Mouse (Mus musculus) bone marrow, adult 2 months (tissue): ENCODE measurements at regions not wholly inside any gene's neighbourhood (a gene's known extent, or its start where the extent isn't known, plus 50 kb on each side); places are given as distances from the start of the nearest gene placed in this dataset.

Experiments used
- CTCF ChIP-seq: fragments of 200-500 bp; IDR thresholded peaks from 2 replicates; pipeline ENCODE4 v1.5.1; 2011; ENCODE audit warnings: low read length, control low read depth; ENCODE audit not compliant: control insufficient read depth, insufficient read depth
- POLR2A ChIP-seq: fragments of 200-500 bp; IDR thresholded peaks from 2 replicates; pipeline ENCODE4 v1.6.1; 2011; ENCODE audit warnings: low read depth, mild to moderate bottlenecking, control low read depth, low read length, borderline replicate concordance; ENCODE audit not compliant: control insufficient read depth

DNA sequence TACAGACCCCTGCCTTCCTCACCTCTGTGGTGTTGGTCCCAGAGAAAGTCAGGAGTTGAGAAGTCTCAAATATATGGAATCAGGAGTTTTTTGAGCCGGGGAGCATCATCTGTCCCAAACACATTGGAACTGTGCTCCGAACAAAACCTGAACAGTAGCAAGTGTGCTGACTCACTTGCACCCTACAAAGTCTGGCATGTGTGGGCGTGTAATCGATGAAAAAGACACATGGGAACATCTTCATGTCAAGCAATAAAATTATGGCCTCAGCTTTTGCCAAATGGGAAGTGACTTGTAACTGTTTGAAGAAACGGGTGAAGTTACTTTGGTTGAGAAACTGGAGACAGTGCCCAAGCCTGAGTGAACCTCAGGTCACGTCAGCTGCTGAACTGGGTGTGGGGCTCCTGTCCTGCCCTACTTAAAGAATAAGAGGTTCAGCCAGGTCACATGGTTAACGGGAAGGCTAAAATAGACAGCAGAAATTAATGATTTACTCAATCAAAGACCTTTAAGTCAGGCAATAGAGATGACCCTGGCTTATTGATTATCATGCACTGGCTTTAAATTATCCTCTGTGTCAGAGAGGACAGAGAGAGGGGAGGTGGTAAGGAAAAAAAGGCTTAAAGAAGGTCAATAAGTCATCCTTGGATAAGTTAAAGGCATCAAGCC, 80.6 kb upstream of the Sel1l start:
- no peak for TF ChIP-seq POLR2A
- no peak for TF ChIP-seq CTCF
